Mouse (Mus musculus): ENCODE measurements around the gene Ift80. TPM values are rescaled to one million over a fixed set of nuclear protein-coding genes. Genes with fewer than 3 reads are reported as not detected.
"Not testable (repeated sequence)": the region's sequence is repeated elsewhere in the genome, so short reads cannot be mapped to it uniquely, and the experiment has no call there.

Ift80 gene
- polyA plus RNA-seq, 1 experiment from 2014 or later: 11.2 TPM

- under 1% methylated on average over 41 of the region's 42 CpGs for WGBS
- peak; percentile 70 for ATAC-seq (ENCODE audit: low FRiP score, low TSS enrichment)
Observed at GRCm38 (mm10) chr3:69044167-69044591, 39.8 kb upstream of the Ift80 start.

GRCm38 (mm10) chr3:69041298-69041697 lies 36.9 kb upstream of the Ift80 start:
- ATAC-seq (ENCODE audit: low FRiP score, low TSS enrichment): no peak
- no peaks in the 10 kb centered on the region for H3K27me3 ChIP-seq (ENCODE audit: control insufficient read depth, insufficient read depth, low read length)
- H3K9ac ChIP-seq (replicated peaks; ENCODE audit: low read length): no peak overlapping the region
- no peak overlapping the region for H3K4me3 ChIP-seq (replicated peaks; ENCODE audit: low read depth, low read length)
- H3K4me1 ChIP-seq (ENCODE audit: control insufficient read depth, insufficient read depth, low read length): peaks cover 17% of the 10 kb centered on the region; the same call in 1 of the 2 replicates
- peak overlapping the region; percentile 30 for H3K4me2 ChIP-seq (ENCODE audit: low read length)
- no peak for DNase-seq
- peaks cover 14% of the 10 kb centered on the region for H3K36me3 ChIP-seq (ENCODE audit: control insufficient read depth, insufficient read depth, low read length)
- H3K9me3 ChIP-seq (ENCODE audit: control insufficient read depth, low read length): no peaks in the 10 kb centered on the region
- 58% methylated on average over 5 of the region's 5 CpGs for WGBS
- H3K27ac ChIP-seq (replicated peaks; ENCODE audit: low read depth, low read length): no peak overlapping the region

More at GRCm38 (mm10) chr3:69044167-69044591, 39.8 kb upstream of the Ift80 start:
- Histone ChIP-seq H3K9ac (replicated peaks; ENCODE audit: low read length) (peak overlapping the region; percentile 87), H3K27me3 (ENCODE audit: control insufficient read depth, insufficient read depth, low read length) (no peaks in the 10 kb centered on the region), H3K4me2 (ENCODE audit: low read length) (peak overlapping the region; percentile 88), H3K4me3 (replicated peaks; ENCODE audit: low read depth, low read length) (peak overlapping the region; percentile 82), H3K9me3 (ENCODE audit: control insufficient read depth, low read length) (no peaks in the 10 kb centered on the region), H3K4me1 (ENCODE audit: control insufficient read depth, insufficient read depth, low read length) (peaks cover 17% of the 10 kb centered on the region; the same call in 1 of the 2 replicates), H3K27ac (replicated peaks; ENCODE audit: low read depth, low read length) (peak overlapping the region; percentile 94), H3K36me3 (ENCODE audit: control insufficient read depth, insufficient read depth, low read length) (no peaks in the 10 kb centered on the region; the same call in 1 of the 2 replicates)
- no peak for DNase-seq

GRCm38 (mm10) chr3:69040105-69040504 lies 35.7 kb upstream of the Ift80 start:
- no peaks in the 10 kb centered on the region for H3K27me3 ChIP-seq (ENCODE audit: control insufficient read depth, insufficient read depth, low read length)
- DNase-seq (no peak), ATAC-seq (ENCODE audit: low FRiP score, low TSS enrichment) (no peak)
- H3K36me3 ChIP-seq (ENCODE audit: control insufficient read depth, insufficient read depth, low read length): peaks cover 25% of the 10 kb centered on the region
- no peak overlapping the region for H3K27ac ChIP-seq (replicated peaks; ENCODE audit: low read depth, low read length)
- H3K4me1 ChIP-seq (ENCODE audit: control insufficient read depth, insufficient read depth, low read length): peaks cover 12% of the 10 kb centered on the region; the same call in 1 of the 2 replicates
- no peak overlapping the region for H3K9ac ChIP-seq (replicated peaks; ENCODE audit: low read length)
- WGBS: 88% methylated on average over 2 of the region's 2 CpGs
- H3K9me3 ChIP-seq (ENCODE audit: control insufficient read depth, low read length): no peaks in the 10 kb centered on the region
- no peak overlapping the region for H3K4me3 ChIP-seq (replicated peaks; ENCODE audit: low read depth, low read length)
- H3K4me2 ChIP-seq (ENCODE audit: low read length): no peak overlapping the region

GRCm38 (mm10) chr3:69026133-69026783 lies 21.9 kb upstream of the Ift80 start:
- DNase-seq (no peak), ATAC-seq (ENCODE audit: low FRiP score, low TSS enrichment) (no peak)
- Histone ChIP-seq H3K36me3 (ENCODE audit: control insufficient read depth, insufficient read depth, low read length) (peaks cover 36% of the 10 kb centered on the region), H3K9me3 (ENCODE audit: control insufficient read depth, low read length) (no peaks in the 10 kb centered on the region), H3K9ac (replicated peaks; ENCODE audit: low read length) (no peak overlapping the region), H3K4me1 (ENCODE audit: control insufficient read depth, insufficient read depth, low read length) (no peaks in the 10 kb centered on the region), H3K27ac (replicated peaks; ENCODE audit: low read depth, low read length) (no peak overlapping the region), H3K4me3 (replicated peaks; ENCODE audit: low read depth, low read length) (no peak overlapping the region), H3K27me3 (ENCODE audit: control insufficient read depth, insufficient read depth, low read length) (no peaks in the 10 kb centered on the region), H3K4me2 (ENCODE audit: low read length) (no peak overlapping the region)
- WGBS: 98% methylated on average over 1 of the region's 1 CpGs

- Histone ChIP-seq H3K36me3 (ENCODE audit: control insufficient read depth, insufficient read depth, low read length) (peaks cover 38% of the 10 kb centered on the region), H3K9ac (replicated peaks; ENCODE audit: low read length) (no peak overlapping the region), H3K4me3 (replicated peaks; ENCODE audit: low read depth, low read length) (no peak overlapping the region), H3K4me2 (ENCODE audit: low read length) (no peak overlapping the region), H3K4me1 (ENCODE audit: control insufficient read depth, insufficient read depth, low read length) (no peaks in the 10 kb centered on the region), H3K27ac (replicated peaks; ENCODE audit: low read depth, low read length) (no peak overlapping the region), H3K27me3 (ENCODE audit: control insufficient read depth, insufficient read depth, low read length) (no peaks in the 10 kb centered on the region), H3K9me3 (ENCODE audit: control insufficient read depth, low read length) (no peaks in the 10 kb centered on the region)
- no peak for DNase-seq
- ATAC-seq (ENCODE audit: low FRiP score, low TSS enrichment): no peak
Observed at GRCm38 (mm10) chr3:69020764-69021163, 16.4 kb upstream of the Ift80 start.

GRCm38 (mm10) chr3:69020285-69020684 lies 15.9 kb upstream of the Ift80 start:
- no peaks in the 10 kb centered on the region for H3K4me1 ChIP-seq (ENCODE audit: control insufficient read depth, insufficient read depth, low read length)
- H3K27me3 ChIP-seq (ENCODE audit: control insufficient read depth, insufficient read depth, low read length): no peaks in the 10 kb centered on the region
- H3K27ac ChIP-seq (replicated peaks; ENCODE audit: low read depth, low read length): no peak overlapping the region
- DNase-seq (no peak), ATAC-seq (ENCODE audit: low FRiP score, low TSS enrichment) (no peak)
- no peak overlapping the region for H3K4me2 ChIP-seq (ENCODE audit: low read length)
- no peak overlapping the region for H3K9ac ChIP-seq (replicated peaks; ENCODE audit: low read length)
- H3K4me3 ChIP-seq (replicated peaks; ENCODE audit: low read depth, low read length): no peak overlapping the region
- H3K9me3 ChIP-seq (ENCODE audit: control insufficient read depth, low read length): no peaks in the 10 kb centered on the region
- 93% methylated on average over 2 of the region's 2 CpGs for WGBS
- peaks cover 38% of the 10 kb centered on the region for H3K36me3 ChIP-seq (ENCODE audit: control insufficient read depth, insufficient read depth, low read length)

GRCm38 (mm10) chr3:69018635-69019034 lies 14.3 kb upstream of the Ift80 start:
- H3K27me3 ChIP-seq (ENCODE audit: control insufficient read depth, insufficient read depth, low read length); ATAC-seq (ENCODE audit: low FRiP score, low TSS enrichment); H3K4me2 ChIP-seq (ENCODE audit: low read length); H3K4me3 ChIP-seq (replicated peaks; ENCODE audit: low read depth, low read length); H3K9ac ChIP-seq (replicated peaks; ENCODE audit: low read length); H3K27ac ChIP-seq (replicated peaks; ENCODE audit: low read depth, low read length); DNase-seq; H3K9me3 ChIP-seq (ENCODE audit: control insufficient read depth, low read length); H3K4me1 ChIP-seq (ENCODE audit: control insufficient read depth, insufficient read depth, low read length): not testable (repeated sequence)
- peaks cover 28% of the 10 kb centered on the region for H3K36me3 ChIP-seq (ENCODE audit: control insufficient read depth, insufficient read depth, low read length)
- WGBS: 95% methylated on average over 2 of the region's 2 CpGs

- H3K4me2 ChIP-seq (ENCODE audit: low read length): no peak overlapping the region
- no peak overlapping the region for H3K9ac ChIP-seq (replicated peaks; ENCODE audit: low read length)
- H3K4me1 ChIP-seq (ENCODE audit: control insufficient read depth, insufficient read depth, low read length): no peaks in the 10 kb centered on the region
- DNase-seq (no peak), ATAC-seq (ENCODE audit: low FRiP score, low TSS enrichment) (no peak)
- H3K4me3 ChIP-seq (replicated peaks; ENCODE audit: low read depth, low read length): no peak overlapping the region
- H3K27ac ChIP-seq (replicated peaks; ENCODE audit: low read depth, low read length): no peak overlapping the region
- 95% methylated on average over 3 of the region's 3 CpGs for WGBS
- H3K27me3 ChIP-seq (ENCODE audit: control insufficient read depth, insufficient read depth, low read length): no peaks in the 10 kb centered on the region
- H3K36me3 ChIP-seq (ENCODE audit: control insufficient read depth, insufficient read depth, low read length): peaks cover 23% of the 10 kb centered on the region
- H3K9me3 ChIP-seq (ENCODE audit: control insufficient read depth, low read length): no peaks in the 10 kb centered on the region
Observed at GRCm38 (mm10) chr3:69017181-69017580, 12.8 kb upstream of the Ift80 start.

- Histone ChIP-seq H3K4me1 (ENCODE audit: control insufficient read depth, insufficient read depth, low read length) (0 out of 2 replicates have a peak, but pooled peaks cover 2% of the 10 kb centered on the region), H3K9me3 (ENCODE audit: control insufficient read depth, low read length) (no peaks in the 10 kb centered on the region), H3K27me3 (ENCODE audit: control insufficient read depth, insufficient read depth, low read length) (no peaks in the 10 kb centered on the region), H3K27ac (replicated peaks; ENCODE audit: low read depth, low read length) (no peak overlapping the region), H3K4me2 (ENCODE audit: low read length) (no peak overlapping the region), H3K36me3 (ENCODE audit: control insufficient read depth, insufficient read depth, low read length) (no peaks in the 10 kb centered on the region), H3K4me3 (replicated peaks; ENCODE audit: low read depth, low read length) (no peak overlapping the region), H3K9ac (replicated peaks; ENCODE audit: low read length) (no peak overlapping the region)
- DNase-seq (no peak), ATAC-seq (ENCODE audit: low FRiP score, low TSS enrichment) (no peak)
- 88% methylated on average over 2 of the region's 2 CpGs for WGBS
Observed at GRCm38 (mm10) chr3:69008873-69009272, 4.5 kb upstream of the Ift80 start.

Data from midbrain, embryonic 14.5 days (tissue).